Mouse (Mus musculus) embryonic facial prominence, embryonic 14.5 days (tissue): Measurements from ENCODE around the gene Slc41a3. TPM values are rescaled to one million over a fixed set of nuclear protein-coding genes. Genes with fewer than 3 reads are reported as not detected.

ENCODE experiments used
- ATAC-seq: fragments of 200-750 bp; cut with Nextera tagmentation; 2 replicates; pipeline ENCODE4 v1.8.0; 2017; ENCODE audit warnings: low read depth, moderate number of reproducible peaks, moderate TSS enrichment
- DNase-seq: peaks from one replicate; pipeline ENCODE4 v3.0.0-alpha.2; 2015; ENCODE audit warnings: low spot score
- H3K27ac ChIP-seq: fragments of 300-500 bp; sonication (generic); replicated peaks from 2 replicates; pipeline ENCODE4 v1.5.1; 2014; ENCODE audit warnings: low read depth, mild to moderate bottlenecking, low read length, moderate library complexity
- H3K27me3 ChIP-seq: fragments of 300-500 bp; sonication (generic); replicated peaks from 2 replicates; pipeline ENCODE4 v1.6.1; 2014; ENCODE audit warnings: low read length; ENCODE audit not compliant: control insufficient read depth, insufficient read depth
- H3K36me3 ChIP-seq: fragments of 300-500 bp; sonication (generic); 2 replicates; pipeline ENCODE4 v1.6.1; 2014; ENCODE audit warnings: low read length, mixed read lengths; ENCODE audit not compliant: control insufficient read depth, insufficient read depth
- H3K4me1 ChIP-seq: fragments of 300-500 bp; sonication (generic); 2 replicates; pipeline ENCODE4 v1.6.1; 2014; ENCODE audit warnings: antibody characterized with exemption, low read length; ENCODE audit not compliant: control insufficient read depth, insufficient read depth
- H3K4me2 ChIP-seq: fragments of 300-500 bp; sonication (generic); 2 replicates; pipeline ENCODE4 v1.6.1; 2014; ENCODE audit warnings: low read depth, mild to moderate bottlenecking, low read length, moderate library complexity, mixed read lengths
- H3K4me3 ChIP-seq: fragments of 300-500 bp; sonication (generic); 2 replicates; pipeline ENCODE4 v1.5.1; 2014; ENCODE audit warnings: low read depth, mild to moderate bottlenecking, low read length
- H3K9ac ChIP-seq: fragments of 300-500 bp; sonication (generic); 2 replicates; pipeline ENCODE4 v1.6.1; 2014; ENCODE audit warnings: low read depth, mild to moderate bottlenecking, low read length, moderate library complexity, mixed read lengths
- H3K9me3 ChIP-seq: fragments of 300-500 bp; sonication (generic); 2 replicates; pipeline ENCODE4 v1.6.1; 2016; ENCODE audit warnings: low read length; ENCODE audit not compliant: control insufficient read depth
- WGBS: fragments of 180-500 bp; shearing (Covaris S2); extraction: QIAGEN DNeasy Blood & Tissue Kit; methylation state at CpG from one replicate; pipeline ENCODE4 v1.1.7; 2014; 5-methylcytosine and 5-hydroxymethylcytosine counted together
- polyA plus RNA-seq: library from polyadenylated mRNA; unstranded; fragments of >200 nt; fragmentation: Nextera tagmentation; extraction: Ambion mirVana; gene quantifications from 2 replicates; pipeline ENCODE4 v1.2.1, GENCODE M21; 2014

Gene Slc41a3
- polyA plus RNA-seq, 1 experiment from 2014 or later = 5.4 TPM

DNA sequence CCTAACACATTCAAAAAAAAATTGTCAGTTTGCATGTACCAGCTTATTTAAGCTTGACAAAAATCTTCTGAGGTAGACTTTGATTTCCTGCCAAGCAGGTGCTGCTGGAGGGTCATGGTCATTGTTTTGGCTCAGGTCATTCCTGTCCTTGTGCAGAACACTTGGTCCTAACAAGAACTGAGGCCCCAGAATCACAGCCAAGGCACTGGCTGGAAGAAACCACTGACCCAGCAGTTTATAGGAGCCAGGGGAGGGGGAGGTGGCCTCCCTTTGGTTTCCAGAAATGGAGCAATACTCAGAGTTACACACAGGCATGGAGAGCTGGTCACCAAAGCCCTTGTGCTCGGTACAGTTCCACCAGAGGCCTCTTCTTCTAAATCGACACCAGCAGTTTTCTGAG lies 22.2 kb upstream of the Slc41a3 start:
- no peak for ATAC-seq
- Histone ChIP-seq H3K9ac (no peak overlapping the region), H3K4me2 (no peak overlapping the region), H3K27me3 (no peaks in the 10 kb centered on the region), H3K4me1 (no peaks in the 10 kb centered on the region), H3K36me3 (no peaks in the 10 kb centered on the region), H3K4me3 (no peak overlapping the region), H3K27ac (no peak overlapping the region), H3K9me3 (no peaks in the 10 kb centered on the region)
- WGBS = 90% methylated on average over 2 of the region's 2 CpGs
- DNase-seq = no peak

- Histone ChIP-seq H3K9ac (no peak overlapping the region), H3K4me3 (no peak overlapping the region), H3K4me1 (no peaks in the 10 kb centered on the region), H3K4me2 (no peak overlapping the region), H3K9me3 (no peaks in the 10 kb centered on the region), H3K27ac (no peak overlapping the region), H3K36me3 (no peaks in the 10 kb centered on the region), H3K27me3 (no peaks in the 10 kb centered on the region)
- DNase-seq (peak; percentile 43), ATAC-seq (peak; percentile 71; the same call in 1 of the 2 replicates)
- WGBS = 18% methylated on average over 5 of the region's 5 CpGs
These were observed 16.4 kb upstream of the Slc41a3 start for GRCm38 (mm10) chr6:90588113-90588512.

GRCm38 (mm10) chr6:90590707-90591106 lies 13.8 kb upstream of the Slc41a3 start:
- Histone ChIP-seq H3K36me3 (no peaks in the 10 kb centered on the region), H3K9me3 (no peaks in the 10 kb centered on the region), H3K27ac (no peak overlapping the region), H3K4me3 (no peak overlapping the region), H3K4me1 (no peaks in the 10 kb centered on the region), H3K27me3 (no peaks in the 10 kb centered on the region), H3K9ac (no peak overlapping the region), H3K4me2 (no peak overlapping the region)
- ATAC-seq (no peak), DNase-seq (no peak)
- 93% methylated on average over 1 of the region's 1 CpGs for WGBS

DNA sequence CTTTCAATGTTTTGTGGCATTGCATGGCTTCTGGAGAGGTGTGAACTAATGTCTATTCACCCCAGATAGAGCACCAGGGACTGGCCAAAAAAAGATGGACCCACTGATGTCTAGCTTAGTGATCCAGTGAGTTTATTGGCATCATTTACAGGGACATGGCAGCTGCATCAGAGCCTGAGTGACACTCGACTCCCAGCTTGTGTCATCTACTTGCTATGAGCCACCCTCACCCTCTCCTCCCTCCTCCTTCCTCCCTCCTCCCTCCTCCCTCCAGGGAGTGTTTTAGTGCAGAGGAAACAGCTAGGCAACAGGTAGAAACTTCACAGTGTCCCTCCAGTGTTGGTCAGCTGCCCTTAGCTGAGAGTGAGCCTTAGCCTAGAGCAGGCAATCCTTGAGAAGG lies 9.6 kb upstream of the Slc41a3 start:
- Histone ChIP-seq H3K9ac (no peak overlapping the region), H3K27ac (no peak overlapping the region), H3K4me1 (no peaks in the 10 kb centered on the region), H3K36me3 (no peaks in the 10 kb centered on the region), H3K9me3 (no peaks in the 10 kb centered on the region), H3K4me3 (no peak overlapping the region), H3K27me3 (no peaks in the 10 kb centered on the region), H3K4me2 (no peak overlapping the region)
- WGBS = 72% methylated on average over 1 of the region's 1 CpGs
- ATAC-seq (no peak), DNase-seq (no peak)

- Histone ChIP-seq H3K4me3 (no peak overlapping the region), H3K27ac (no peak overlapping the region), H3K36me3 (no peaks in the 10 kb centered on the region), H3K4me1 (no peaks in the 10 kb centered on the region), H3K9me3 (no peaks in the 10 kb centered on the region), H3K27me3 (no peaks in the 10 kb centered on the region), H3K4me2 (no peak overlapping the region), H3K9ac (no peak overlapping the region)
- DNase-seq (no peak), ATAC-seq (no peak)
- WGBS = 92% methylated on average over 4 of the region's 4 CpGs
These were observed 7.5 kb upstream of the Slc41a3 start for GRCm38 (mm10) chr6:90597060-90597459.

DNA sequence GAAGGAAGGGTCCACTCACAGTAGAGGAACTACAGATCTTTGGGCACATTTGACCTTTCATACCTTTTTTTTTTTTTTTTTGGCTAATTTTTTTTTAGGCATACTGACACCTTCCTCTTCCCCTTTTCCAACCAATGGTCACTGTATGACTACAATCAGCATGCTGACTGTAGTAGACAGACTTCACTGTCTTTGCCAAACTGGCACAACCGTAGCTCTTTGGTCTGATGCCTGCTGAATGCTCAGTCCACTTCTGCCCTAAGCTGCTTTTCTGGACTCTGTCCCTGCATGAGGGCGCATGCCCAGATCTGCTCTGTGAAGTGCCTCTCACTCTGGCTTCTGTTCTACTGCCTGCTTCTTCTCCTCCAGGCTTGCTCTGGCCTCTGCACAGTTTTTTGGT lies 6.9 kb upstream of the Slc41a3 start:
- no peak overlapping the region for H3K27ac ChIP-seq
- no peaks in the 10 kb centered on the region for H3K4me1 ChIP-seq
- H3K4me2 ChIP-seq = no peak overlapping the region
- no peaks in the 10 kb centered on the region for H3K27me3 ChIP-seq
- no peak overlapping the region for H3K9ac ChIP-seq
- WGBS = 81% methylated on average over 2 of the region's 2 CpGs
- DNase-seq (no peak), ATAC-seq (no peak)
- no peak overlapping the region for H3K4me3 ChIP-seq
- H3K36me3 ChIP-seq = no peaks in the 10 kb centered on the region
- no peaks in the 10 kb centered on the region for H3K9me3 ChIP-seq

DNA sequence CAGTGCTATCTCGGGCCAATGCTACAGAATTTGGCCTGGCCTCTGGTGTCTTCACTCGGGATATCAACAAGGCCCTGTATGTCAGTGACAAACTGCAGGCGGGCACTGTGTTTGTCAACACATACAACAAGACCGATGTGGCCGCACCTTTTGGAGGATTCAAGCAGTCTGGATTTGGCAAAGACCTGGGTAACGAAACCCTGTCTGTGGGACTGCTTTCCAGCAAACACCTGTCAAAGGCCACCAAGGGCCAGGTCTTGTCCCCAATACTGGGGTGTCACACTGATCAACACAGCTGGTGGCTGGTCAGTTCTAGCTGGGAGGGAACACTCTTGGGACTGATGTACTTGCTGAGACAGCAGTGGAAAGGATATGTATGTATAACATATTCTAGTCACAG lies 6.3 kb upstream of the Slc41a3 start:
- Histone ChIP-seq H3K27me3 (no peaks in the 10 kb centered on the region), H3K4me3 (no peak overlapping the region), H3K9ac (no peak overlapping the region), H3K27ac (no peak overlapping the region), H3K4me1 (no peaks in the 10 kb centered on the region), H3K4me2 (no peak overlapping the region), H3K9me3 (no peaks in the 10 kb centered on the region), H3K36me3 (no peaks in the 10 kb centered on the region)
- no peak for DNase-seq
- no peak for ATAC-seq
- WGBS = 80% methylated on average over 6 of the region's 6 CpGs

- no peak for DNase-seq
- no peak overlapping the region for H3K9ac ChIP-seq
- no peak for ATAC-seq
- 74% methylated on average over 4 of the region's 4 CpGs for WGBS
- H3K9me3 ChIP-seq = no peaks in the 10 kb centered on the region
- H3K27ac ChIP-seq = no peak overlapping the region
- H3K4me2 ChIP-seq = no peak overlapping the region
- no peaks in the 10 kb centered on the region for H3K36me3 ChIP-seq
- H3K4me1 ChIP-seq = no peaks in the 10 kb centered on the region
- H3K27me3 ChIP-seq = no peaks in the 10 kb centered on the region
- H3K4me3 ChIP-seq = no peak overlapping the region
These were observed 4.2 kb upstream of the Slc41a3 start for GRCm38 (mm10) chr6:90600351-90600750.

GRCm38 (mm10) chr6:90601736-90602135 lies 2.8 kb upstream of the Slc41a3 start:
- Histone ChIP-seq H3K27me3 (no peaks in the 10 kb centered on the region), H3K36me3 (no peaks in the 10 kb centered on the region), H3K4me2 (no peak overlapping the region), H3K9me3 (no peaks in the 10 kb centered on the region), H3K9ac (no peak overlapping the region), H3K4me1 (no peaks in the 10 kb centered on the region), H3K27ac (no peak overlapping the region), H3K4me3 (no peak overlapping the region)
- ATAC-seq (no peak), DNase-seq (no peak)
- 35% methylated on average over 7 of the region's 7 CpGs for WGBS
